Mouse (Mus musculus): ENCODE measurements around the gene Ndrg4.
"Not testable (repeated sequence)": the region's sequence is repeated elsewhere in the genome, so short reads cannot be mapped to it uniquely, and the experiment has no call there.

Ndrg4 gene

DNA sequence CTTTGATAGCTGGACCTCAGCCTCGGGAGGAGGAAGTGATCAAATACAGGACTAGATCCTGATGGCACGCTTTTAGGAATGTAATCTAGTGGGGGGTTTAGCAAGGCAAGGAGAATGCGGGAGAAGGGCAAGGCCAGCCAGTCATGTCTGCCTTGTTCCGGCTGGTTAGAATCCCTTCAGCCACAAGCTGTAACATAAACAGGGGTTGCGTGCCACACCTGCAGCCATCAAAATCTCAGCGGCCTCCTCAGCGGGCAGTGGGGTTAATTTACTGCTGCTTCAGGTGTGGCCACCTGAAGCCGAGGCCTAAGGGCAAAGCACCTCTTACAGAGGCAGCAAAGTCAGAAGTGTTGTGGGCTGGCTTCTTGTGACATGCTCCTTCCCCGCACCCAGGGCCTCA, at the start of gene Ndrg4:
Gene Ndrg4 (plus strand): TSS at position 350 of the 400 bp plus-strand sequence.
- DNase-seq (ENCODE audit: low spot score in 2 of 2) = no peak

DNA sequence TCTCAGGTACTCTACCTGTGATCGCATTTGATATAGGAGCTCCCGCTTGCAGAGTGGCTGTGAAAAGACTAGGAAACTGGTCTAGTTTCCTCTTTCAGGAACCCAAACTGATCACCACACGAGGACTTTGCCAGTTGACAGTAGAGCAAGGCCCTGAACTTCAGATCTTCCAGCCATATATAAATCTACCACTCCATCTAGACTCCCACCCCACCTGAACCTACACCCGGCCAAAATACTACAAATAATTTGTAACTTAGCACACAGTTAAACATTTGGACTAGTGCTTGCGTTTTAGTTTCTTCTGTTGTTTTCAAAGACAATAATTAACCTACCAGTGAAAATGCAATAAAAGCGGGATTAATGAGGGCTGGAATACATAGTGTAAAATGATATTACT, 43.9 kb upstream of the Ndrg4 start:
- DNase-seq (ENCODE audit: low spot score in 2 of 2) = no peak

DNA sequence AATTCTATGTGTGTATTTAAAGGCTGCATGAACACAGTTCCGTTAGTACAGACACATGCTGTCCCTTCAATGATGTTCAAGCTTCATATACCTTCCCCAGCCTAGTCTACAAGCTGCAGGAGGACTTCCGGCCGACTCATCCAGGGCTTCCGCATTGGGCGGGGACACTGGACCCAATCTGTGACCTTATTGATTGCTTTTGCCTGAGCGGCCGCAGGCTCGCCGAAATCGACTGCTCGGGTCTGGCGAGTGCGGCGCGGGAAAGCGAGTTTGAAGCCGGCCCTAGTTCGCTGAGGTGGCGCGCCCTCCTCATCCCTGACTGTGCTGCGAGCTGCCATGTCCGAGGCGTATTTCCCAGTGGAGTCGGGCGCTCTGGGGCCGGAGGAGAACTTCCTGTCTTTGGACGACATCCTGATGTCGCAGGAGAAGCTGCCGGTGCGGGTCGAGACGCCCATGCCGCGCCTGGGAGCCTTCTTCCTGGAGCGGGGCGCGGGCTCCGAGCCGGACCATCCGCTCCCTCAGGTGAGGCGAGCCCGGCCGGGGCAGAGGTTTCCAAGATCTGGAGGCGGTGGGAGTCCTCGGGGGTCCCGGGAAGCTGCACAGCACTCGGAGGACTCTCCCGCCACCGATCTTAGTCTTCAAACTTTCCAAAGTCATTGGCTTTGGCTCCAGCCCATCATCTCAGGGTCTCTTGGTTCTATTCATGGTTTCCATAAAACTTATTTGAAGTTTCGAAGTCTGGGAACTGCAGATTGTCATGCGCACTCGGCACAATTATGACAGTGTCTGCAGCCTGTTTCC, 43.3 kb upstream of the Ndrg4 start, which contains the start of gene Gins3:
Gene Gins3 (plus strand): TSS at position 192 of the 801 bp plus-strand sequence.
- DNase-seq (ENCODE audit: low spot score in 2 of 2) = peak; percentile 82 to 89

DNA sequence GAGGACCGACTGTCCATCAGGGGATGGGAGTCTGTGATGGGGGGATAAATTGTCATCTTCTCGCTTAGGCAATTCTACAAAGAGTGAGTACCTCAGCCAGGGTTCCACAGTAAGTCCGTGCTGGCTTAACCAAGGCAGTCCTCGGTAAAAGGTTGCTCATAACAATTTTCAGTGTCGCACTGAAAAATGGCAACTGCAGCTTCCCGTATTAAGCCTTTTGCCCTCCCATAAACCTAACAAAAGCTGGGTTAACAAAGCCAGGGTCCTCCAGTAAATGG, 42.8 kb upstream of the Ndrg4 start:
- DNase-seq (ENCODE audit: low spot score in 2 of 2) = no peak

DNA sequence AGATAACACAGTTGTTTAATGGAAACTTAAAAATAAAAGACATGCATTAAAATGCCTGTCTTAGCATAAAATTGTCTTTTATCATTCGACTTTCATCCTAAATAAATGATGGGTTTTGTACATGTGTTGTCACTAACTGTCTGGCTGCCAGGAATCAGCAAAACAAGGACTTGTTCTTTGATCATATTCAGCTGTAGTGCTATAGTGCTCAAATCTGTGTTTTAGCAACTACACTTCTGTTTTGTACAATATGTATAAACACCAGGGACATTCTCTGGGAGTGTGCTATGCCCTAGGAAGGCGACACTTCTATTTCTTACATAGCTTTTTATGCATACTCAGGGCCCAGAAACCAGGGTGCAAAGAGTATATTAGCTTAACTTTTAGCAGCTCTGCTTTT, 31.8 kb upstream of the Ndrg4 start:
- no peak for DNase-seq (ENCODE audit: low spot score in 2 of 2)

DNA sequence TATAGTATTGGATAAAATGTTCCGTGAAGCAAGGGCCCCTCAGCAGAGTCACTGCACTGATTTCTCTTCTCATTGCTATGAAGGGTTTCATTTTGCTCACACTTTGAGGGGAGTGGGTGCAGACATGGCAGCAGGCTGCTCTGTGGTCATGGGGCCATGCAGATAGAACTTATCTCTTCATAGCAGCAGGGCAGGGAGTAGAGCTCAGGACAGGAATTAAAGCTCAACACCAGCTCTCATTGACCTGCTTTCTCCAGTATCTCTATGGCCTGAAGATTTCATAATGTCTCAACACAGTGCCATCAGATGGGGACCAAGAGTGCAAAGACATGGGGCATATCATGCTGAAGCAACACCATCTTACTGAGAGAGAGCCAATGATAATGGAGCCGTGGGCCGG, 28.5 kb upstream of the Ndrg4 start:
- DNase-seq (ENCODE audit: low spot score in 2 of 2) = no peak

DNA sequence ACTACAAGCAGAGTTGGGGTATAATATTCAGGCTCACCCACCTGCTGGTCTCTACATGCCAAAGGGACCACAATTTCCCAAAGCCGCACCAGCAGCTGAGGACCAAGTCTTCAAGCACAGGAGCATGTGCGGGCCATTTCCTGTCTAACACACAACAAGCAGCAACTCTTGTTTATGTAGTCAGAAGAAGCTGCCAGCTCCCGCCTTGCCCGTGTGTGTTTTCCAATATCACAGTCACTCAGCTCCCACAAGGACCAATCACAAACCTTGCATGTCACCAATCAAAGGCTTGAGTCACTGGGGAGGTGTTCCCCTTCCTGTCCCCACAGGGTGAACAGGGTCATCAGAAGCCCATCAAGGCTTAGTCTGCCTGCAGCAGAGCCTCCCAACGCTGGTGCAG, 23.4 kb upstream of the Ndrg4 start:
- no peak for DNase-seq (ENCODE audit: low spot score in 2 of 2)

DNA sequence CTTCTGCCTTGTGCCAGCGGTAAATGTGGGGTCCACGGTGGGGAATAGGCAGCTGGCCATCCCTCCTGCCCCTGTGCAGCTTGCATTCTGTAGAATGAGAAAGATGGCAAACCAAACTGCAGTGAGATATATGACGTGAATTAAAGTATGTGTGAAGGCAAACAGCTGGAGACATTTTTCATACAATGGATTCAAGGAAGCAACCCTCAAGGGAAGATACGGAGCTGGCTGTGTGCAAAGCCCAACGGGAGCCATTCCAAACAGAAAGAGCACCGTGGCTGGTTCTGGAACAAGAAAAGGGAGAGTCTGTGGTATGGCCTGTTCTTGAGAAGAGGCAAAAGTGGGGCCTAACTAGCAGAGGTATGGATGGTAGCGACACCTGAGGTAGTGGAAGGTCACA, 20.9 kb upstream of the Ndrg4 start:
- no peak for DNase-seq (ENCODE audit: low spot score in 2 of 2)

DNA sequence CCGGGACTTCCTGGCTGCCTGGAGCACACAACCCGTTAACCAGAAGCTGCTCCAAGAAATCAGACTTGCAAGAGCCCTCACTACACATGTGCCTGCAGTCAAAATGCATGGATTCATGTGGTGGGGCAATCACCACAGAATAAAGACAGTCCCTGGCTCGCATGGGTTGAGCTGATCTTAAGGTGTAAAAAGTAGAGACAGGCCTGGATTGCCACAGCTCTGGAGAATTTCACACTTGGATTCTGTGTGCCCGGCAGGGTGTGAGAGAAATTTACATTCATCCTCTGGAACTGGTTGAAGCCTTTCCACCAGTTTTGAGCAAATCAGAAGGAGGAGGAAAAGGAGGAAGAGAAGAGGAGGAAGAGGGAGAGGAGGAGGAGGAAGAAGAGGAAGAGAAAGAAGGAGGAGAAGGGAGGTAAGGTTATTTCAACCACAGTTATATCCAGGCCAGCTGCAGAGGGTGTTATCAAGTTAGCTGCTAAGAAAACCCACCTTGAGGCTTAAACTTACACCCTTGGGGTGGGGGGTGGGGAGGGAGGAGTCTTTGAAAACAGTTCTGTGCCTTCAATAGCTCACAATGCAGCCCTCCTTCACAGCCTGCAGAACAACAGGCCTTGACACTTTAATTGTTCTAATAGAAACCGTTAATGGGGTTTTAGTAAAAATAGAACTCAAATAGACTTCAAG, 20.3 kb upstream of the Ndrg4 start:
- DNase-seq (ENCODE audit: low spot score in 2 of 2) = no peak

DNA sequence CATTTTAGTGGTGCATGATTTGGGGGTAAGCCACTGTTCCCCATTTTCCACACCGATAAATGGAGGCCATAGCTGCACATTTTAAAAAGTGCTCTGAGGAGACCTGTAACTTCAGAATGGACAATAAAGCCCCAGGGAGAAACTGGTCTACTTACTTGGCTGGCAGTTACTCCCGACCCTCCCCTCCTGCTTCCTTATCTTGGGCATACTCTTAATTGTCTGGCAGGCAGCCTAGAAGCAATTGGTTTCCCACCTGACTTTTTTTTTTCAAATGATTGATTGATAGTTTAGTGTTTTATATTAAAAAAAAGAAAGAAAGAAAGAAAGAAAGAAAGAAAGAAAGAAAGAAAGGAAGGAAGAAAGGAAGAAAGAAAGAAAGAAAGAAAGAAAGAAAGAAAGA, 19.3 kb upstream of the Ndrg4 start:
- DNase-seq (ENCODE audit: low spot score in 2 of 2) = no peak

DNA sequence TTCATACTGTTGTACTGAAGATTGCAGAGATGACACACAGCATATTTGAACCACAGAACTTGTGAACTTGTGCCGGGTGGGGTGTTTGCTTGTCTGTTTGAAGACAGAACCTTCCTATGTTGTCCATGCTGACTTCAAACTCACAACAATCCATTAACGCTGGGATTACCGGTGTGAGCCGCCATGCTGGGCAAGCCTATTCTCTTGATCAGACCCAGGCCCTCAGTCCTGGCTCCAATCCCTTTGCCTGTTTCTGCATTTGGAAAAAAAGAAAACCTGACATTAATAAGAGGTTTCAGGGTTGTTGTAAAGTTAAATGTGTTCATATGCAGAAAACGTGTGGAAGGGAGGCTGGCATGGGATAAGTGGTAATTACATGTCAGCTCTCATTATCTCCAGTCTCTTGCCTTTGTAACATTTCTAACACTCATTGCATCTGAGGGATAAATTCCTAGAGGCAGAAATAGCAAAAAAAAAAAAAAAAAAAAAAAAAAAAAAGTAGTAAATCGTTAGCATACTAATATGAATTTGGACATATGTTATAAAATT, 16.4 kb upstream of the Ndrg4 start:
- no peak for DNase-seq (ENCODE audit: low spot score in 2 of 2)

DNA sequence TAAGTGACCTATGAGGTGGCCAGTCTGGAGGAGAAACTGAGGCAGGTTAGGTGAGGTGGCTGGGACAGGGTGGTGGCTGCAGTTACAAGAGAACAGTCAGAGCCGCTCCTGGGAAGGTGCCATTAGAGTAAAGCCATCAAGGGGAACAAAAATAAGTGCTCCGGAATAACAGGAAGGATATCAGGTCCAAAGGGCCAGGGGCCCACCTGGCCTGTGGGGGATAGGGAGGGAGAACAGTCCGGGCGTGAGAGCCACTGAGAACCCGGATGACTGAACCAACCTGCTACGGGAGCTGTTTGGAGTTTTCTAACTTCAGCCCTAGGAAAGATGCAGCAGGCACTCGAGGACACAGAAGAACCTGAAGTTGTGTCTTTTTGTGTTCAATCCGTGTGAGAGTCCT, 15.7 kb upstream of the Ndrg4 start:
- DNase-seq (ENCODE audit: low spot score in 2 of 2) = no peak

DNA sequence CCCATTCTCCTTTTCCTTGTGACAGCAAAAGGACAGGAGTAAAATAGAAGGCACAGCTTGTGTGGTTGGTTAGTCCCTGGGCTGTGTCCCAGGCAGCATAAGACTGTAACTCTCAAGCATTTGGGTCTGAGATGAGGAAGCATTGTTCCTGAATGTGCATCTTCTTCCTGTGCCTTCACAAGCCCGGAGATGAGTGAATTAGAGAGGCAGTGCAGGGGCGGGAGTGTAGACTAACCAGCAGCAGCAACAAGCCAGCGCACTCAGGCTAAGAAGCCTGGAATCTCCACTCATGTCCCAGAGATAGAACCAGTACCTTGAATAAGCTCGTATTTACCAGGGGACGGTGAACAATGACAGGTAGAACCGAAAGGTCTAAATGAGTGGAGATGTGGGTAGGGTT, 15.2 kb upstream of the Ndrg4 start:
- DNase-seq (ENCODE audit: low spot score in 2 of 2) = no peak

DNA sequence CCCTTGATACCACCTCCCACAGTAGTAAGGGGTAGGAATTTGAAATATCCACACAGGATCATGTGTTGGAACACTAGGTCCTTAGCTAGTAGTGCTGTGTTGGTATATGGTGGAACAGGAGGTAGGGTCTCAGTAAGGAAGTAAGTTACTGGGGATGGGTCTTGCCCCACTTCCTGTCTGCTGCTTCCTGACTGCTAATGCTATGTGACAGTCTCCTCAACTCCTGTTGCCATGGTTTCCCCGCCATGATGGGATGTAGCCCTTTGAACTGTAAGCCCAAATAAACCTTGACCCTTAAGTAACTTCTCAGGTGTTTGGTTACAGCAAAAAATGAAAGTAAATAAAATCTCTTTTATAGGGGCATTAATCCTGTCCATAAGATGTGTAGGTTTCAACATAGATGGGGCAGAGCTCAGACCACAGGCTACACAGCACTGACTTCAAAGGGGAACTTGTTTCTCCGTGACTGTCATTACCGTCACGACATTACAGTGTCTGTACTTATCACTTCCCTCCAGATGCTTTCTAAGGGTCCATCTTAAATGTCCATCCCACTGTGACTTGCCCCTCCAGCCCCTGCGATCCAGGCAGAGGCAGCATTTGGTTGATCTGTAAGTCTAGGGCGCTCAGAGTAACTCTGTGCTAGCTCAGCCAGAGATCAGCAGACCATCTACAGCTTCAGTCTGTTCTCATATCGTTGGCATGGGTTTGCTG, 13.7 kb upstream of the Ndrg4 start:
- no peak for DNase-seq (ENCODE audit: low spot score in 2 of 2)

DNA sequence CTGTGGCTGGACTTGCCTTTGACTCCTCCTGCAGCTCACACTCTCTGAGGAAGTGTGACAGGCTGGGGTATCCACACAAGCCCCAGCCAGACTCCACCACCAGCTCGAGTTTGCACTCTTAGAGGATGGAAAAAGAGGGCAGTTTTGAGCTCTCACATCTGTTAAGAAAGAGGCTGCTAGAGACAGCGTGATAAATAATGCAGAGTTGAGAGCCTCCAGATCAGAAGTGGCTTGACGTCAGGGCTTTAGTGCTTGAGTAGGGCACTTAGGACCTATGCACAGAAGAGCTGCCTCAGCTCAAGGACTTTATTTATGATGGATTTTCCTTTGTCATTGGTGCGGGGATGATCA, 13.2 kb upstream of the Ndrg4 start:
- no peak for DNase-seq (ENCODE audit: low spot score in 2 of 2)

DNA sequence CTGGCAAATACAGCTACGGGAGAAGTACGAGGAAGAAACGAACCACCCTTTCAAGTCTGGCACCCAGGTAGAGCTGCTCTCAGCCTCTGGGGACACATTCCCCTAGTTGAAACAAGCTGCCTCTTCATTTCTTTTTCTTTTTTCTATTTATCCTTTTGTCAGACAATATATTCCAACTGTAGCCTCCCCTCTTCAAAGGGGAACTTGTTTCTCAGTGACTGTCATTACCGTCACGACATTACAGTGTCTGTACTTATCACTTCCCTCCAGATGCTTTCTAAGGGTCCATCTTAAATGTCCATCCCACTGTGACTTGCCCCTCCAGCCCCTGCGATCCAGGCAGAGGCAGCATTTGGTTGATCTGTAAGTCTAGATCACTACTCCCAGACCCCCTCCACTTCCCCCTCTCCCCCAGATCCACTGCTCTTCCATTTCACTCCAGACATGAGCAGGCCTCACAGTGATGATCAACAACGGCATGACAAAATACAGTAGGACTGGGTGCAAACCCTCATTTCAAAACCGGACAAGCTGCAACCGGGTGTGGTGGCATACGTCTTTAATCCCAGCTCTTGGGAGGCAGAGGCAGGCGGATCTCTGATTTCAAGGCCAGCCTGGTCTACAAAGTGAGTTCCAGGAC, 10.8 kb upstream of the Ndrg4 start:
- DNase-seq (ENCODE audit: low spot score in 2 of 2) = not testable (repeated sequence)

DNA sequence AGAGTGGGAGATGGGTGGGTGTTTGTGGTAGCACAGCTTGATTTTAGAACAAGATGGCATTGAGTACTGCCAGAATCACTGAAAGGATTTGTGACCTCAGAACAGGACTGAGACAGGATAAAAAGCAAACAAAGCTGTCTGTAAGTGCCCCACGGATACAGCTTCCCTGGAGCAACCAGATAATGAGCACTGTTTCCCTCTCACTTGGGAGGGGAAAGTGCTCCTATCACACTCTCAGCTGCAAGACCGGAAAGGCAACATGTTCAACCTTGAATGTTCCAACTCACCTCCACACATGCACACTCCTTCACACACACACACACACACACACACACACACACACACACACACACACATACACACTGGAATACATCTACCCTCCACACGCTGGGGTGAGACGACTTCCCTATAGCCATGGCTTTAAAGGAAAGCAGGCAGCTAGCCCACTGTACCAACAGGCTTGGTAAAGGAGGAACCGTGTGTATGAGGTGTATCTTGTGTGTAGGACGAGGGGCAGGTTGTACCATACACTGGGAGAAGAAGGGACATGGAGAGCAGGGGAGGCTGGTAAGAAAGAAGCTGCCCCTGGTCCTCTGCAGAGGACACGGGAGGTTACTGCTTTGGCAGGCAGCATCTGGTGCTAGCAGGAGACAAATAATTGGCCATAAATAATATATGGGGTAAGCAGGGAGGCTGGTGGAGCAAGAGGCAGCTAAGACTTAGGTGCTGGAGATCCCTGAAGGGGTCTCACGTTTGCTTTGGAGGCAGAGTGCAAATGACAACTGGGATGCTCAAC, 8.4 kb upstream of the Ndrg4 start:
- DNase-seq (ENCODE audit: low spot score in 2 of 2) = no peak

DNA sequence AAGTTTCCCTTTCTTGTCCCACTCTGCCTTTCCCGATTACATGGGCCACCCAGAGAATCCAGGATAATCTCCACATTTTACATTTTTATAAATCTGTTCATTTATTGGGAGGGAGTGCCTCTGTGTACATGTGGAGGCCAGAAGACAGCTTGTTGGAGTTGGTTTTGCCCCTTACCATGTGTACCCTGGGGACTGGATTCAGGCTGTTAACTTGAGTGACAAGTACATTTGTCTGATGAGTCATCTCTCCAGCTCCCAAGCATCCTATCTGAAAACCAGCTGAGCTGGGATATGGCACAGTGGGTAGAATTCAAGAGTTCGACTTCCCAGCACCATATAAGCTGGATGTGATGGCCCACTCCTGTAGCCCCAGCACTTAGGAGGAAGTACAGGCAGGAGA, 6.8 kb upstream of the Ndrg4 start:
- DNase-seq (ENCODE audit: low spot score in 2 of 2) = no peak

DNA sequence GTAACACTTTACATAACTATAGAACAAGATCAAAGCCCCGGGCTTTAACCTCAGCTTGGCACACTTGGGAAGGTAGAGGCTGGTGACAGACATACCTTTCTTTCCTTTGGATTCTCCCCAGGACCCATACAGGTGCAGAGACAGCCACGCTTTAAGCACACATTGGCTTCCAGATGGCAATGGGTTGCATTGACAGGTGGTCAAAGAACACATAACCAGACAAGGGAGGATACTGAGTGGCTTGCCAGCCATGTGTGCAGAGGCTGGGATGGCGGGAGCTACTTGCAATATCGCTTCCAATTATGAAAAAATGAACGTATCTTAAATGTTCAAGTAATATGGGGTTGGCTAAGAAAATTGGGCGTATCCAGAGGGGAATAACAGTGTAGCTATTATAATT, 4.9 kb upstream of the Ndrg4 start:
- DNase-seq (ENCODE audit: low spot score in 2 of 2) = no peak

DNA sequence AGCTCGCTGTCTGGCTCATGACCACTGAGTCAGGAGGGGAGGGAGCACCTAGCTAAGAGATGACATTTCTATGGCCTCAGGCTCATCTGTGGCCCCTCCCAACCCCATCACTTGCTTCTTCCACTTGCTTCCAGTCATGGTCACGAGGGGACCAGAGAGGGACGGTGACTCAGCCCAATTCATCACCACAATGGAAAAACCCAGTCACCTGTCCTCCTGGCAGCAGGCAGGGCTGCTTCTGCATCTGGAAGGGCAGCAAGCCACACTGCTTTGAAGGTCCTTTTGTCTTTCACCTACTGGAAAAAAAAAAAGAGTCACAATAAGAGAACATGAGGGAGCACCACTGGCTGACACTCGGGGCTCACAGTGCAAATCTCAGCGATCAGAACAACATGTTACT, 4.0 kb upstream of the Ndrg4 start:
- DNase-seq (ENCODE audit: low spot score in 2 of 2) = no peak

DNA sequence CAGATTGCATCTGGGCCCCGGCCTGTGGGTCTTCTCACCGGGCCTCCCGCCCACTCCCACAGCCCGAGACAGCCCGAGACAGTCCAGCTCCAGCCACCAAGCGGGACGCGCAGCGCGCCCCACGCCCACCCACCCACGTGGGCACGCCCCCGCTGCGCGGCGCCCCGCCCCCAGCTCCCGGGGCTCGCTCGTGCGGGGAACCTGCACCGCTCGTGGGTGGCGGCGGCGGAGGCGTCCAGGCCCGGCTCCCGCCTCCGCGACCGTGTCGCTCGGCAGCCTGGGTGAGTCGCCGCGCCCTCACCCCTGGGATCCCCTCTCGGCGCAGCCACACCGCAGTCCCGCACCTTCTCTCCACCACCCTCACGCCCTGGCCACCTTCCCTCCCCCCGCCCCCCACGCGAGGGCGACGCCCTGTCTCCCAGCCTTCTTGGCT, 827 bp downstream of the Ndrg4 start:
- peak in 1 of 2 experiments; percentile 26 for DNase-seq (ENCODE audit: low spot score in 2 of 2)
